Mouse (Mus musculus) kidney, adult 11 months (tissue): ENCODE measurements around the gene Ugt2b38.
"Not testable (repeated sequence)": the region's sequence is repeated elsewhere in the genome, so short reads cannot be mapped to it uniquely, and the experiment has no call there.

Experiments
- DNase-seq: peaks from one replicate; pipeline ENCODE4 v3.0.0; 2022

The Ugt2b38 gene

DNA sequence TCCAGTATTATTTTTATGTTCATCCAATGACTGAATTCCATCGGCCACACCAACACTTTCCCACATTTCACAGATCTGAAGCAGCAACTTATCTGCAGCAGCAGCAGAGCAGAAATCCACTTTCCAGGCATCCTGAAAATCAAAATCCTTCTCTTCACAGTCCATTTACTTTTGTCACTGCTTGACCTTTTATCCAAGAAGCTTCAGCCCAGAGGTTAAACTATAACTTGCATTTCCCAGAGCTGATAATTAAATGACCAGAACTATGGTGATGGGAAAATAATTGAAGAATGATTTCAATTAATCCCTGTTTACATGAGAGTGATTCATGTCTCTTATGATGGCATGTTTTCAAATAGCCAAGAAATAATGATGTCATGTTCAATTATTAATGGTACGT, at the start of gene Ugt2b38:
Ugt2b38 (minus strand) TSS at position 163 of the 400 bp plus-strand sequence.
- DNase-seq, result not testable (repeated sequence)

- no peak for DNase-seq
These were observed 34.8 kb upstream of the Ugt2b38 start for GRCm38 (mm10) chr5:87458810-87459209.

GRCm38 (mm10) chr5:87457701-87458100, 33.7 kb upstream of the Ugt2b38 start:
- DNase-seq, result no peak

- DNase-seq, result peak; percentile 45
These were observed 32.3 kb upstream of the Ugt2b38 start for GRCm38 (mm10) chr5:87456216-87456850.

GRCm38 (mm10) chr5:87455519-87455918, 31.5 kb upstream of the Ugt2b38 start:
- DNase-seq, result no peak

DNA sequence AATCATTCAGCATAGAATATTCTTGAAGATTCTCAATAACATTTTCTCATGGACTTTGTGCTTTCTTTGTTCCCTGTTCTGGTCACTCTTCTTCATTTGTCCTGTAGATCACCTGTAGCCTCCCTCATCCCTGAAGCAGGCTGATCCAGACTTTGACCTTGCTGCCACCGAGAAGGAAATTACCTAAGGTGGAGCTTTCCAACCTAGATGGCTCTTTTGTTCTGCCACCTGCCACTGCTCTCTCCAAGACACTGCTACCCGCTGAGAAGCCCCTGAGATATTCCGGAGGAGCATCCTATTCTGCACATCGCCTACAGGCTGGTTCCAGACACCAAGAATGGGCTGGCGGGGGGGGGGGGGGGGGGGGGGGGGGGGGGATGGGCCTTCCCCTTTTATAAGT, 28.5 kb upstream of the Ugt2b38 start:
- DNase-seq, result not testable (repeated sequence)

GRCm38 (mm10) chr5:87436264-87436663, 12.3 kb upstream of the Ugt2b38 start:
- DNase-seq, result peak; percentile 36

DNA sequence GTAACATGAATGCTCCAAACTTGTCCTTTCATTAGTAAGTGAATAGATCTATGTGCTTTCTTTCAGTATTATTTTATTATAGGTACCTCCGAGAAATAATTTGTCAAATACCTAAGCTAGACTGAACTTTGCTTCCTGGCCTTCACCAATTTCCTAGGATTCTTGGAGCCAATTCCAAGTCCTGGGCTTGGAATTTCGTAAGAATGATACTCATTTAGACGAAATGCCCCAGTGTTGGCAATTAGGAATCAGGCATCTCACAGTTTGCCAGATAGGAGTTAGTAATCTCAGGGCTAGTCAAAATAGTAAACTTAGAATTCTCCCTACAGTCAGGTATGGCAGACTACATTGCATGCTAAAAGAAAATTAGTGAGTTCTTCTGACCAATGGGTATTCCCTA, 1.7 kb upstream of the Ugt2b38 start:
- no peak for DNase-seq

DNA sequence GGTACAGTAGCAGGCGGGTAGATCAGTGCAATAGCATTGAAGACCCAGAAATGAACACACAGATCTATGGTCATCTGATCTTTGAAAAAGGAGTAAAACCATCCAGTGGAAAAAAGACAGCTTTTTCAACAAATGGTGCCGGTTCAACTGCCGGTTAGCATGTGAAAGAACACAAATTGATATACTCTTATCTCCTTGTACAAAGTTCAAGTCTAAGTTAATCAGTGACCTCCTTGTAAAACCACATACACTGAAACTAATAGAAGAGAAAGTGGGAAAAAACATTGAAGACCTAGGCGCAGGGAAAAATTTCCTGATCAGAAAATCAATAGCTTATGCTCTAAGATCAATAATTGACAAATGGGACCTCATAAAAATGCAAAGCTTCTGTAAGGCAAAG, 27.0 kb downstream of the Ugt2b38 start:
- DNase-seq, result no peak

DNA sequence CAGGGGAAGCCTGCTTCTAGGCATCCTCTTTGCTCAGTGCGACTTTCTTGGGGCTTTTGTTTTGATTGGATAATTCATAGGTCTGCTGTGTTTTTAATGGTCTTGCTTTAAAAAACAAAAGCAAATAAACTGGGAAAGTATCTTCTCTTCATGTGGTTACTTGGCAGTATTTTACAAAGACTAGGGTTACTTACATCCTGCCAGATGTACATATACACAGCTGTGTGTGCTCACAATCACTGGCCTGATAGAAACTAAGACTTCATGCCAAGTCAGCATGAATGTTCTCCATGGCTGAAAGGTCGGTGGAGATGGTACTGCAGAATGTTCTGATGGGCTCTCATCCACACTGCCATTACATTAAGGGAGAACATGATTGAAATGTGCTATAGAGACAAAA, 33.2 kb downstream of the Ugt2b38 start:
- no peak for DNase-seq

- DNase-seq, result no peak
These were observed 43.8 kb downstream of the Ugt2b38 start for GRCm38 (mm10) chr5:87380234-87380633.

- DNase-seq, result no peak
These were observed 44.2 kb downstream of the Ugt2b38 start for GRCm38 (mm10) chr5:87379825-87380224.

DNA sequence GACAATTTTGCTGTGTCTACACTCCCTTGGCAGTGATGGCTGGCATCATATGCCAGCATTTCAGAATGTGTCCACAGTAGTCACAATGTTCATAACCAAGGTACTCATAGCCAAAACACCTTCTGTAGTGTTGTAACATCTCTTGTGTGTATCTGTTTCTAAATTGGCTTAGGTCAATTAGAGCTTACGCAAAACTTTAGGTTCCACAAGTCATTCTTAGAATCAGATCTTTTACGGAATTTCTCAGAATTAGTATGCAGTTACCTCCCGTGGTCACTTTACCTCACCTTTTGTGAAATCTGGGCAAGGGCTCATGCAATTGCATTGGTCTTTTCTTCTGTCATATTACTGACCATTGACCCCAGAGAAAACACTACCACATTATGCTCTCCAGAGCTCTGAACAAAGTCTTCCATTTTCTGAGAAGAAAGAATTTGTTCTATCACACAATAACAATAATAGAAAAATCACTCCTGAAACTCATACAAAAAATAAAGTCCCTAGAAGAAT, 48.1 kb downstream of the Ugt2b38 start:
- no peak for DNase-seq

GRCm38 (mm10) chr5:87373502-87373863, 50.5 kb downstream of the Ugt2b38 start:
- DNase-seq, result no peak

GRCm38 (mm10) chr5:87372788-87373501, 51.1 kb downstream of the Ugt2b38 start:
- not testable (repeated sequence) for DNase-seq
